Mouse (Mus musculus) gastrocnemius, adult 2 months (tissue): Measurements from ENCODE around the gene Myo19. TPM values are rescaled to one million over a fixed set of nuclear protein-coding genes. Genes with fewer than 3 reads are reported as not detected.
A peak's percentile ranks its signal among the peaks of the same experiment; 100 is the strongest.

Experiments used
- DNase-seq: peaks from one replicate; pipeline ENCODE4 v3.0.0; 2022
- H3K27ac ChIP-seq: fragments of 200-600 bp; 2 replicates; pipeline ENCODE4 v1.8.1; 2022; ENCODE audit warnings: mild to moderate bottlenecking
- H3K4me3 ChIP-seq: fragments of 200-600 bp; 2 replicates; pipeline ENCODE4 v1.8.1; 2022; ENCODE audit warnings: mild to moderate bottlenecking, moderate library complexity
- CTCF ChIP-seq: fragments of 200-600 bp; IDR thresholded peaks from 2 replicates; pipeline ENCODE4 v1.8.1; 2022; ENCODE audit warnings: antibody characterized with exemption, mild to moderate bottlenecking, moderate library complexity
- intact Hi-C: fragments of 180-260 bp; cut with DNase I; formaldehyde crosslinking; loops from one replicate; pipeline ENCODE4 v1.15.1; 2025
- total RNA-seq, 2 experiments: library from RNA; stranded (reverse); gene quantifications; 2 replicates each; pipeline ENCODE4 v1.2.3; 2021

Myo19 gene
- total RNA-seq, 2 experiments from 2014 or later, result 3.1 to 4.6 TPM

DNA sequence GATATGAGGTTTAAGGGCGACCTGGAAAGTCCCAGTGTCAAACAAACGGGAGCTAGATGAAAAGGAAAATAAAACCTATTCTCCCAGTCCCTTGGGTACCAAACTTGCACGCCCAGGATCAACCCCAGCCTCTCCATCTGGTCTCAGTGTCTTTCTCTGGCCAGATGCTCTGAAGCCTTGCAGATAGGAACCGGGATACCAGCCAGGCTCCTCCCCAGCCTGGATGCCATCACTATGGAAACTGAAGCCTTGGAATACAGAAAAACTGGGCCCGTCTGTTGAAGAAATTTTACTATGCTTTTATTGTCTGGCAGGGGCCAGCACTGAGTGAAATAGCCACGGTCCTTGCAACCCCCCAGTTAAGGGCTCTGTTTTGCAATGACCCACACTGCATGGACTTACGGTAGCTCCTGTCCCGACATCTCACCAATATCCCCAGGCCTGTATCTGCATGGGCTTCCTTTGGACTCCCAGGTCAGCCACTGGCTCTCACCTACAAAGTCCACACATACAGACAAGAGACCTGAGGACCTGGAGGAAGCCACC is 59.6 kb downstream of the Myo19 start:
- TF ChIP-seq CTCF, result no peak
- intact Hi-C loops, result no loop called here
- Histone ChIP-seq H3K27ac (no peak overlapping the region), H3K4me3 (no peak overlapping the region)
- no peak for DNase-seq

DNA sequence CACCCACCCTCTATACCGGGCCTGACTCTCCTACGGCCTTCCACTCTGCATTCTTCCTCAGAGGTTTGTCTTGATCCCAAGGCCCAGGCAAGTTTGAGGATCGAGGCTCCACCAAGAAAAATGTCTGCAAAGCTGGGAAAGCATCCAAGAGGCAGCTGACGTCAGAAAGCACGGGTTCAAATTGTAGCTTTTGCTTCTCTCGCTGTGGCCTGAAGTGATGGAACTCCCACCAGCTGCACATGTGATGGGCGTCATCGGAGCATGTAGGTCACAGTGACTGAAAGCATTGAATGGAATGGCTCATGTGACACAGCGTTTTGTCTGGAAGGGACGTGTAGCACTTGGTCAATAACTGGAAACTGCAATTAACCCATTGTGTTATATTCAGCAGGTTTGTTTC is 60.2 kb downstream of the Myo19 start:
- no peak for TF ChIP-seq CTCF
- intact Hi-C loops, result no loop called here

DNA sequence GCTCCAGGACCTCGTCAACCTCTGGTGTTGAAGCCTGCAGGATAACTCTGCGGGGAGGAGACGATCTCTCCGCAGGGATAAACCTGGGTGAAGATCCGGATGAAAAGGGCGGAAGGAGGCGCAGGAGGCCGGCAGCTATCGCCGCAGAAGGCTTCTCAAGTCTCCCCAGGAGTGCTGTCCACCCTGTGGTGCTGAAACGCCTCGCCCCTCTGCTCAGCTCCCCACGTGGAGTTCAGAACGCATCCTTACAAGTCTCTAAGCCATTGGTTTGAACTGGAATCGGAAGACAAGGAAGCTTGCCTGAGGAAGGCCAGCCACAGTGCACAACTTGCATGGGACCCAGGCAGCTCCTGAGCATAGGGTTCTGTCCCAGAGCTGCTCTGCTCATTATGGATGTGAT is 64.0 kb downstream of the Myo19 start:
- intact Hi-C loops, result no loop called here
- no peak for TF ChIP-seq CTCF
- no peak overlapping the region for H3K27ac ChIP-seq
- peak; percentile 43 for DNase-seq
- no peak overlapping the region for H3K4me3 ChIP-seq

More for the DNA sequence above, 60.2 kb downstream of the Myo19 start:
- no peak overlapping the region for H3K27ac ChIP-seq
- no peak overlapping the region for H3K4me3 ChIP-seq
- DNase-seq, result no peak

- DNase-seq, result no peak
- no peak overlapping the region for H3K27ac ChIP-seq
- intact Hi-C loops, result no loop called here
- no peak overlapping the region for H3K4me3 ChIP-seq
- no peak for TF ChIP-seq CTCF
These were observed 64.9 kb downstream of the Myo19 start for GRCm38 (mm10) chr11:84944639-84945435.

- Histone ChIP-seq H3K27ac (no peak overlapping the region), H3K4me3 (no peak overlapping the region)
- no peak for TF ChIP-seq CTCF
- intact Hi-C loops, result no loop called here
- DNase-seq, result no peak
These were observed 65.9 kb downstream of the Myo19 start for GRCm38 (mm10) chr11:84945841-84946240.

DNA sequence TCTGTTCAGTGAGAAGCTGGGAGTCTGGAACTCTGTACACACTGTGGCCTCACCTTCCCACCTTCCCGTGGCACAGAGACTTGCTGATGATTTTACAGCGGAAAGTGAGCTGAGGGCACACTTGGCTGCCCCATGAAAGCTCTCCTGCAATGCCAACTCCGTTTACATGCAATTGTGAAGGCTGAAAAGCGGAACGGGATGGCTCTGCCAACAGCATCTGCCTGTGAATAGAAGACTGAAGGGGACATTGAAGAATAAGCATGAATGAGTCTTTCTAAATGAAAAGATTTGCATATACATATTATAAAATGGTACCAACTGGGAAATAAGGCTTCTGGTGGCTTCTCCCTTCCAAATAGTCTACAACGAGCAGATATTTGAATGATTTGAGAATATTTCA is 67.3 kb downstream of the Myo19 start:
- no peak for DNase-seq
- no peak overlapping the region for H3K4me3 ChIP-seq
- intact Hi-C loops, result no loop called here

GRCm38 (mm10) chr11:84948114-84948513 is 68.2 kb downstream of the Myo19 start:
- H3K4me3 ChIP-seq, result no peak overlapping the region
- TF ChIP-seq CTCF, result no peak
- intact Hi-C loops, result no loop called here
- H3K27ac ChIP-seq, result no peak overlapping the region
- DNase-seq, result no peak

More for the DNA sequence above, 67.3 kb downstream of the Myo19 start:
- no peak overlapping the region for H3K27ac ChIP-seq
- no peak for TF ChIP-seq CTCF

DNA sequence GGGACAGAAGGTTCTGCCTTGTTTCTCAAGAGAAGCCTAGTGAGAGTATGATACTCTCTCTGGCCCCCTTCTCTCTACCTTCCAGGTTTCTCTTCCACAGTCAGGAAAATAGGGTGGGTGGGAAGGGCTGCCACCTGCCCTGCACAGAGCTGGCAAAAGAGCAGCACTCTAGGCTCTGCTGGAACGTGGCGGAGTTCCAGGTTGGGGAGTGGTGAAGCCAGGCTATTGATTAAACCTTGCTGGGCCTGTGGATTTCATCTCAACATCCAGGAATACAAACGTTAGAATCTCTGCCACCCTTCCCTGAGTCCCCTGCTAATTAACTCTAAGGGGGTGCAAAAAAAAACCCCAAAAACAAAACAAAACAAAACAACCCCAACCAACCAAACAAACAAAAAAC is 68.6 kb downstream of the Myo19 start:
- Histone ChIP-seq H3K27ac (no peak overlapping the region), H3K4me3 (no peak overlapping the region)
- no peak for TF ChIP-seq CTCF
- intact Hi-C loops, result no loop called here
- DNase-seq, result no peak

DNA sequence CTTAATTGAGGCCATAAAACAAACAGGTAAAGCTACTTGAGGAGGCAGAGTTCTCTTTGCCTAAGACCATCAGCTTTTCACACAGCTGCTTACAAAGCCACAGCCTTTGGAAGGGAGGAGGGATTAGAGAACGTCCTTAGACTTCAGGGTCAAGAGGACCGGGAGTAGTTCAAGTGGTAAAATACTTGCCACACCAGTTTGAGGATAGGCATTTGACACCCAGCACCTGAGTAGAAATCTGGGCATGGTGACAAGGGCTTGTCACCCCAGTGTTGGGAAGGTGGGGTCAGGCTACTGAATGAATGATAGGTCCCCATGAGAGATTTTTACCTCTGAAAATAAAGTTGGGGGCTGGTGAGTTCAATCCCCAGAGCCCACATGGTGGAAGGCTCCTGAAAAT is 72.7 kb downstream of the Myo19 start:
- DNase-seq, result no peak
- no peak for TF ChIP-seq CTCF
- intact Hi-C loops, result no loop called here
- H3K4me3 ChIP-seq, result no peak overlapping the region
- H3K27ac ChIP-seq, result no peak overlapping the region

GRCm38 (mm10) chr11:84956400-84956799 is 76.5 kb downstream of the Myo19 start:
- Histone ChIP-seq H3K4me3 (no peak overlapping the region), H3K27ac (no peak overlapping the region)
- no peak for TF ChIP-seq CTCF
- DNase-seq, result no peak
- intact Hi-C loops, result no loop called here

DNA sequence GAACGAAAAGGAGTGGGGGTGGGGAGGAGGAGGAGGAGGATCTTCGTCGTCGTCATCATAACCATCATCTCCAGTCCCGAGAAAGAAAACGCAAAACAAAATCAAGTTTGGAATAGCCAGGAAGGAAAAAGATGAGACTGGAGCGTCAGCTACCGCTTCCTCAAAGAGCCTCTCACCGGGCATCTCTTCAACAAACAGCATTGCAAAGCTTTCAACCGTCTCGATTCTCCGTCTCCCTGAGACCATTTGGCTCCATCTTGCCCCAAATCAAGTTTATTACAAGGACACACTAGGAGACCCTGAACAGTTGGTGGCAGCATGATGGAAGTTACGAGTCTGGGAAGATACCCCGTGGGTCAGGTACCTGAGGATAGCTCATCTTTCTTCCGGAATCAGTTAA is 77.2 kb downstream of the Myo19 start:
- intact Hi-C loops, result no loop called here
- no peak overlapping the region for H3K27ac ChIP-seq
- peak overlapping the region; percentile 71 for H3K4me3 ChIP-seq
- no peak for TF ChIP-seq CTCF
- DNase-seq, result no peak

GRCm38 (mm10) chr11:84957591-84958270 is 77.8 kb downstream of the Myo19 start, which contains the start of gene Car4:
Car4 (plus strand) TSS chr11:84957786.
- Histone ChIP-seq H3K4me3 (peak within 1 kb of the TSS; percentile 71), H3K27ac (peak within 1 kb of the TSS; percentile 65)
- DNase-seq, result peak; percentile 26
- intact Hi-C loops, result no loop called here
- no peak for TF ChIP-seq CTCF

DNA sequence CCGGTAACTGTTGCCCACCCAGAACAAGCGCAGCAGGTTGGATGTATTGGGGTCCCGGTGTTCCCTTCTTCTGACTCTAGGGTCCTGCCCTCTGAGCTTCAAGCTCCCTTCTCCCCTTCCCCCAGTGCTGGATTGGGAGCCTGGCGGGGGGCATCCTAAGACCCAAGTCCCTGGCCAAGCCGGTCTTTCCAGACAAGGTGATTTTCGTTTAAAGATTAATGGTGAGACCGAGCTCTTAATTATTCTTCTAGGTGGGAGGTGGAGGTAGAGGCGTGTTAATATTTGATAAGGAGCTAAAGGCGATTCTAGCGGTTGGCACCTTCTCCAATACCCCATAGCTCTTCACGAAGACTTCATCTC is 78.3 kb downstream of the Myo19 start:
- intact Hi-C loops, result no loop called here

More for the DNA sequence above, 78.3 kb downstream of the Myo19 start:
- Histone ChIP-seq H3K4me3 (peak overlapping the region; percentile 71), H3K27ac (peak overlapping the region; percentile 65)
- TF ChIP-seq CTCF, result no peak
- no peak for DNase-seq
